Mouse (Mus musculus): Measurements from ENCODE around the gene Crybb1. TPM values are rescaled to one million over a fixed set of nuclear protein-coding genes. Genes with fewer than 3 reads are reported as not detected.

Gene Crybb1
- total and polyA plus RNA-seq, 2 experiments from 2014 or later, result 5.0 to 10.8 TPM

GRCm38 (mm10) chr5:112235806-112236205 is 19.8 kb upstream of the Crybb1 start:
- Histone ChIP-seq H3K9me3 (ENCODE audit: low read length) (no peaks in the 10 kb centered on the region), H3K36me3 (ENCODE audit: insufficient read depth) (no peaks in the 10 kb centered on the region), H3K4me2 (ENCODE audit: low read depth) (no peak overlapping the region), H3K27ac (ENCODE audit: low read depth, low read length) (no peak overlapping the region), H3K27me3 (ENCODE audit: insufficient read depth, low read length) (no peaks in the 10 kb centered on the region), H3K4me1 (ENCODE audit: insufficient read depth) (peaks cover 5% of the 10 kb centered on the region; the same call in 1 of the 2 replicates), H3K4me3 (ENCODE audit: low read depth, low read length) (no peak overlapping the region), H3K9ac (no peak overlapping the region)
- no peak for TF ChIP-seq CTCF (IDR thresholded peaks at IDR 0.05; ENCODE audit: low read depth)
- ATAC-seq (no peak), DNase-seq (no peak)
- 60% methylated on average over 5 of the region's 5 CpGs for WGBS

GRCm38 (mm10) chr5:112236631-112237030 is 19.0 kb upstream of the Crybb1 start:
- DNase-seq (no peak), ATAC-seq (no peak)
- Histone ChIP-seq H3K27me3 (ENCODE audit: insufficient read depth, low read length) (no peaks in the 10 kb centered on the region), H3K27ac (ENCODE audit: low read depth, low read length) (no peak overlapping the region), H3K4me1 (ENCODE audit: insufficient read depth) (peaks cover 5% of the 10 kb centered on the region; the same call in 1 of the 2 replicates), H3K4me3 (ENCODE audit: low read depth, low read length) (no peak overlapping the region), H3K9me3 (ENCODE audit: low read length) (no peaks in the 10 kb centered on the region), H3K4me2 (ENCODE audit: low read depth) (no peak overlapping the region), H3K36me3 (ENCODE audit: insufficient read depth) (no peaks in the 10 kb centered on the region), H3K9ac (no peak overlapping the region)
- TF ChIP-seq CTCF (IDR thresholded peaks at IDR 0.05; ENCODE audit: low read depth), result no peak
- WGBS, result 66% methylated on average over 2 of the region's 2 CpGs

- Histone ChIP-seq H3K27ac (ENCODE audit: low read depth, low read length) (peak overlapping the region; percentile 41), H3K27me3 (ENCODE audit: insufficient read depth, low read length) (no peaks in the 10 kb centered on the region), H3K36me3 (ENCODE audit: insufficient read depth) (no peaks in the 10 kb centered on the region), H3K4me3 (ENCODE audit: low read depth, low read length) (no peak overlapping the region), H3K9ac (0 out of 2 replicates have a peak overlapping the region, but pooled peaks have one; percentile 10), H3K4me1 (ENCODE audit: insufficient read depth) (peaks cover 5% of the 10 kb centered on the region; the same call in 1 of the 2 replicates), H3K9me3 (ENCODE audit: low read length) (no peaks in the 10 kb centered on the region), H3K4me2 (ENCODE audit: low read depth) (peak overlapping the region; percentile 23)
- ATAC-seq, result peak; percentile 70
- TF ChIP-seq CTCF (IDR thresholded peaks at IDR 0.05; ENCODE audit: low read depth), result no peak
- WGBS, result 8% methylated on average over 16 of the region's 16 CpGs
- peak; percentile 50 for DNase-seq
Observed at GRCm38 (mm10) chr5:112237439-112237838, 18.2 kb upstream of the Crybb1 start.

GRCm38 (mm10) chr5:112237866-112238570 is 17.6 kb upstream of the Crybb1 start:
- Histone ChIP-seq H3K9me3 (ENCODE audit: low read length) (no peaks in the 10 kb centered on the region), H3K27me3 (ENCODE audit: insufficient read depth, low read length) (no peaks in the 10 kb centered on the region), H3K27ac (ENCODE audit: low read depth, low read length) (no peak overlapping the region), H3K36me3 (ENCODE audit: insufficient read depth) (no peaks in the 10 kb centered on the region), H3K4me1 (ENCODE audit: insufficient read depth) (peaks cover 5% of the 10 kb centered on the region; the same call in 1 of the 2 replicates), H3K4me2 (ENCODE audit: low read depth) (no peak overlapping the region), H3K4me3 (ENCODE audit: low read depth, low read length) (no peak overlapping the region), H3K9ac (no peak overlapping the region)
- no peak; the same call in 1 of the 2 replicates for ATAC-seq
- 41% methylated on average over 9 of the region's 9 CpGs for WGBS
- no peak for TF ChIP-seq CTCF (IDR thresholded peaks at IDR 0.05; ENCODE audit: low read depth)
- DNase-seq, result no peak

- no peak for TF ChIP-seq CTCF (IDR thresholded peaks at IDR 0.05; ENCODE audit: low read depth)
- Histone ChIP-seq H3K4me3 (ENCODE audit: low read depth, low read length) (no peak overlapping the region), H3K4me2 (ENCODE audit: low read depth) (no peak overlapping the region), H3K27ac (ENCODE audit: low read depth, low read length) (no peak overlapping the region), H3K9me3 (ENCODE audit: low read length) (no peaks in the 10 kb centered on the region), H3K27me3 (ENCODE audit: insufficient read depth, low read length) (no peaks in the 10 kb centered on the region), H3K36me3 (ENCODE audit: insufficient read depth) (no peaks in the 10 kb centered on the region), H3K9ac (no peak overlapping the region), H3K4me1 (ENCODE audit: insufficient read depth) (peaks cover 5% of the 10 kb centered on the region; the same call in 1 of the 2 replicates)
- 42% methylated on average over 3 of the region's 3 CpGs for WGBS
- ATAC-seq (peak; percentile 14; the same call in 1 of the 2 replicates), DNase-seq (no peak)
Observed at GRCm38 (mm10) chr5:112238781-112239482, 16.7 kb upstream of the Crybb1 start.

- Histone ChIP-seq H3K27ac (ENCODE audit: low read depth, low read length) (no peak overlapping the region), H3K4me1 (ENCODE audit: insufficient read depth) (peaks cover 5% of the 10 kb centered on the region; the same call in 1 of the 2 replicates), H3K36me3 (ENCODE audit: insufficient read depth) (no peaks in the 10 kb centered on the region), H3K9me3 (ENCODE audit: low read length) (no peaks in the 10 kb centered on the region), H3K4me3 (ENCODE audit: low read depth, low read length) (no peak overlapping the region), H3K9ac (no peak overlapping the region), H3K27me3 (ENCODE audit: insufficient read depth, low read length) (no peaks in the 10 kb centered on the region), H3K4me2 (ENCODE audit: low read depth) (no peak overlapping the region)
- DNase-seq, result peak; percentile 90
- ATAC-seq, result peak; percentile 82
- TF ChIP-seq CTCF (IDR thresholded peaks at IDR 0.05; ENCODE audit: low read depth), result peak; percentile 97
- WGBS, result 6% methylated on average over 10 of the region's 10 CpGs
Observed at GRCm38 (mm10) chr5:112240761-112241160, 14.9 kb upstream of the Crybb1 start.

- 73% methylated on average over 2 of the region's 2 CpGs for WGBS
Observed at GRCm38 (mm10) chr5:112241849-112242248, 13.8 kb upstream of the Crybb1 start.

More at GRCm38 (mm10) chr5:112241849-112242248, 13.8 kb upstream of the Crybb1 start:
- H3K9me3 ChIP-seq (ENCODE audit: low read length), result no peaks in the 10 kb centered on the region
- no peak overlapping the region for H3K27ac ChIP-seq (ENCODE audit: low read depth, low read length)
- DNase-seq, result no peak
- H3K4me3 ChIP-seq (ENCODE audit: low read depth, low read length), result no peak overlapping the region
- no peak overlapping the region for H3K4me2 ChIP-seq (ENCODE audit: low read depth)
- no peaks in the 10 kb centered on the region for H3K27me3 ChIP-seq (ENCODE audit: insufficient read depth, low read length)
- no peak overlapping the region for H3K9ac ChIP-seq
- H3K36me3 ChIP-seq (ENCODE audit: insufficient read depth), result no peaks in the 10 kb centered on the region
- TF ChIP-seq CTCF (IDR thresholded peaks at IDR 0.05; ENCODE audit: low read depth), result no peak
- peaks cover 5% of the 10 kb centered on the region; the same call in 1 of the 2 replicates for H3K4me1 ChIP-seq (ENCODE audit: insufficient read depth)
- ATAC-seq, result no peak

Measured in forebrain, postnatal 0 days (tissue).